Mouse (Mus musculus) gastrocnemius, adult 2 months (tissue): ENCODE data around the gene Nicn1. TPM values are rescaled to one million over a fixed set of nuclear protein-coding genes. Genes with fewer than 3 reads are reported as not detected.
"Not testable (repeated sequence)": the region's sequence is repeated elsewhere in the genome, so short reads cannot be mapped to it uniquely, and the experiment has no call there.

Experiments used
- DNase-seq: peaks from one replicate; pipeline ENCODE4 v3.0.0; 2022
- H3K27ac ChIP-seq: fragments of 200-600 bp; 2 replicates; pipeline ENCODE4 v1.8.1; 2022; ENCODE audit warnings: mild to moderate bottlenecking
- H3K4me3 ChIP-seq: fragments of 200-600 bp; 2 replicates; pipeline ENCODE4 v1.8.1; 2022; ENCODE audit warnings: mild to moderate bottlenecking, moderate library complexity
- CTCF ChIP-seq: fragments of 200-600 bp; IDR thresholded peaks from 2 replicates; pipeline ENCODE4 v1.8.1; 2022; ENCODE audit warnings: antibody characterized with exemption, mild to moderate bottlenecking, moderate library complexity
- intact Hi-C: fragments of 180-260 bp; cut with DNase I; formaldehyde crosslinking; loops from one replicate; pipeline ENCODE4 v1.15.1; 2025
- total RNA-seq, 2 experiments: library from RNA; stranded (reverse); gene quantifications; 2 replicates each; pipeline ENCODE4 v1.2.3; 2021

Nicn1 gene
- total RNA-seq, 2 experiments from 2014 or later, result 9.3 to 11.9 TPM

- Histone ChIP-seq H3K4me3 (peak overlapping the region; percentile 96), H3K27ac (peak overlapping the region; percentile 99)
- intact Hi-C loops, result loop anchor here (2.0 to 5.0 kb wide), 2 partner anchors 14 to 42 kb away; no protein-coding TSS in a partner anchor
- no peak for TF ChIP-seq CTCF
- peak; percentile 64 for DNase-seq
Observed at GRCm38 (mm10) chr9:108264191-108264921, 25.9 kb upstream of the Nicn1 start.

- DNase-seq, result no peak
- TF ChIP-seq CTCF, result no peak
- intact Hi-C loops, result no loop called here
- no peak overlapping the region for H3K4me3 ChIP-seq
- peak overlapping the region; percentile 99; the same call in 1 of the 2 replicates for H3K27ac ChIP-seq
Observed at GRCm38 (mm10) chr9:108266261-108266935, 23.8 kb upstream of the Nicn1 start.

GRCm38 (mm10) chr9:108267691-108268090 lies 22.5 kb upstream of the Nicn1 start:
- peak; percentile 39 for DNase-seq
- Histone ChIP-seq H3K4me3 (no peak overlapping the region), H3K27ac (peak overlapping the region; percentile 61)
- intact Hi-C loops, result no loop called here
- TF ChIP-seq CTCF, result no peak

- DNase-seq, intact Hi-C loops, H3K4me3 ChIP-seq: not testable (repeated sequence)
- peak overlapping the region; percentile 12; the same call in 1 of the 2 replicates for H3K27ac ChIP-seq
Observed at GRCm38 (mm10) chr9:108268701-108269100, 21.5 kb upstream of the Nicn1 start.

GRCm38 (mm10) chr9:108271941-108272340 lies 18.3 kb upstream of the Nicn1 start:
- DNase-seq, result no peak
- intact Hi-C loops, result no loop called here
- no peak for TF ChIP-seq CTCF
- Histone ChIP-seq H3K4me3 (no peak overlapping the region), H3K27ac (peak overlapping the region; percentile 58)

GRCm38 (mm10) chr9:108272691-108273090 lies 17.5 kb upstream of the Nicn1 start:
- no peak for DNase-seq
- Histone ChIP-seq H3K27ac (peak overlapping the region; percentile 58), H3K4me3 (no peak overlapping the region)
- TF ChIP-seq CTCF, result no peak
- intact Hi-C loops, result no loop called here

GRCm38 (mm10) chr9:108273485-108273884 lies 16.7 kb upstream of the Nicn1 start:
- Histone ChIP-seq H3K4me3 (no peak overlapping the region), H3K27ac (peak overlapping the region; percentile 58)
- DNase-seq, result no peak
- intact Hi-C loops, result no loop called here
- TF ChIP-seq CTCF, result no peak

- intact Hi-C loops, result no loop called here
- DNase-seq, result peak; percentile 59
- Histone ChIP-seq H3K4me3 (no peak overlapping the region), H3K27ac (peak overlapping the region; percentile 69)
- no peak for TF ChIP-seq CTCF
Observed at GRCm38 (mm10) chr9:108274476-108275330, 15.5 kb upstream of the Nicn1 start.

GRCm38 (mm10) chr9:108275331-108275659 lies 14.9 kb upstream of the Nicn1 start:
- intact Hi-C loops, result no loop called here
- Histone ChIP-seq H3K27ac (peak overlapping the region; percentile 69), H3K4me3 (no peak overlapping the region)
- DNase-seq, result no peak
- no peak for TF ChIP-seq CTCF

- DNase-seq, result peak; percentile 63
- H3K27ac ChIP-seq, result peak overlapping the region; percentile 87
- H3K4me3 ChIP-seq, result no peak overlapping the region
- TF ChIP-seq CTCF, result peak; percentile 75
- intact Hi-C loops, result loop anchor here (2.0 kb wide), 1 partner anchor 14 kb away; no protein-coding TSS in a partner anchor
Observed at GRCm38 (mm10) chr9:108278697-108279450, 11.4 kb upstream of the Nicn1 start.

GRCm38 (mm10) chr9:108280071-108280828 lies 10.0 kb upstream of the Nicn1 start:
- Histone ChIP-seq H3K27ac (peak overlapping the region; percentile 87), H3K4me3 (peak overlapping the region; percentile 53)
- peak; percentile 92 for DNase-seq
- intact Hi-C loops, result no loop called here
- TF ChIP-seq CTCF, result peak; percentile 16; the same call in 1 of the 2 replicates
